Mouse (Mus musculus): ENCODE measurements around the gene Mip.
"Not testable (repeated sequence)": the region's sequence is repeated elsewhere in the genome, so short reads cannot be mapped to it uniquely, and the experiment has no call there.

Gene Mip

GRCm38 (mm10) chr10:128211390-128212108, 14.1 kb upstream of the Mip start, which contains the start of gene Spryd4:
TSS of gene Spryd4 (minus strand) at chr10:128211807.
- peak; percentile 94 for DNase-seq

GRCm38 (mm10) chr10:128212148-128212547, 13.5 kb upstream of the Mip start:
- DNase-seq: no peak

- peak; percentile 83 for DNase-seq
These were observed 12.7 kb upstream of the Mip start for GRCm38 (mm10) chr10:128212871-128213323.

- DNase-seq: not testable (repeated sequence)
These were observed 11.5 kb upstream of the Mip start for GRCm38 (mm10) chr10:128214112-128214511.

- no peak for DNase-seq
These were observed 10.7 kb upstream of the Mip start for GRCm38 (mm10) chr10:128214981-128215380.

GRCm38 (mm10) chr10:128218387-128219117, 7.1 kb upstream of the Mip start:
- no peak for DNase-seq

GRCm38 (mm10) chr10:128221533-128222286, 3.9 kb upstream of the Mip start:
- DNase-seq: peak; percentile 13

GRCm38 (mm10) chr10:128225064-128225463, 574 bp upstream of the Mip start:
- no peak for DNase-seq

- no peak for DNase-seq
These were observed 2.0 kb downstream of the Mip start for GRCm38 (mm10) chr10:128227592-128227991.

- no peak for DNase-seq
These were observed 2.4 kb downstream of the Mip start for GRCm38 (mm10) chr10:128228009-128228408.

- no peak for DNase-seq
These were observed 4.9 kb downstream of the Mip start for GRCm38 (mm10) chr10:128230582-128230981.

GRCm38 (mm10) chr10:128231146-128231545, 5.5 kb downstream of the Mip start:
- DNase-seq: no peak

- peak; percentile 87 for DNase-seq
These were observed 6.2 kb downstream of the Mip start, which contains the start of gene Timeless for GRCm38 (mm10) chr10:128231697-128232419. TSS of gene Timeless (plus strand) at chr10:128232065.

GRCm38 (mm10) chr10:128232420-128232985, 6.9 kb downstream of the Mip start:
- peak; percentile 85 for DNase-seq

GRCm38 (mm10) chr10:128236321-128236720, 10.7 kb downstream of the Mip start:
- no peak for DNase-seq

GRCm38 (mm10) chr10:128237807-128238480, 12.3 kb downstream of the Mip start:
- peak; percentile 16 for DNase-seq

- no peak for DNase-seq
These were observed 13.5 kb downstream of the Mip start for GRCm38 (mm10) chr10:128239140-128239539.

GRCm38 (mm10) chr10:128240131-128240530, 14.5 kb downstream of the Mip start:
- no peak for DNase-seq

GRCm38 (mm10) chr10:128243252-128243651, 17.6 kb downstream of the Mip start:
- DNase-seq: no peak

- no peak for DNase-seq
These were observed 18.5 kb downstream of the Mip start for GRCm38 (mm10) chr10:128244121-128244520.

- peak; percentile 64 for DNase-seq
These were observed 21.5 kb downstream of the Mip start for GRCm38 (mm10) chr10:128247020-128247732.

Data from kidney, adult 9 months (tissue).